Mouse (Mus musculus) splenic B cell, adult 2 months (primary cell): ENCODE measurements around the gene Ptgr1.

Experiments
- DNase-seq: peaks from one replicate; pipeline ENCODE4 v3.0.0-alpha.2; 2011; ENCODE audit warnings: low read depth, low spot score
- H3K27me3 ChIP-seq: 2 replicates; pipeline ENCODE4 v1.6.1; 2012; ENCODE audit warnings: mild to moderate bottlenecking, low read length, moderate library complexity, mixed read lengths; ENCODE audit not compliant: control insufficient read depth, poor library complexity, insufficient read depth, severe bottlenecking
- H3K36me3 ChIP-seq: 2 replicates; pipeline ENCODE4 v1.6.1; 2012; ENCODE audit warnings: mild to moderate bottlenecking, low read length, moderate library complexity, mixed read lengths; ENCODE audit not compliant: control insufficient read depth, poor library complexity, insufficient read depth, severe bottlenecking

The Ptgr1 gene

DNA sequence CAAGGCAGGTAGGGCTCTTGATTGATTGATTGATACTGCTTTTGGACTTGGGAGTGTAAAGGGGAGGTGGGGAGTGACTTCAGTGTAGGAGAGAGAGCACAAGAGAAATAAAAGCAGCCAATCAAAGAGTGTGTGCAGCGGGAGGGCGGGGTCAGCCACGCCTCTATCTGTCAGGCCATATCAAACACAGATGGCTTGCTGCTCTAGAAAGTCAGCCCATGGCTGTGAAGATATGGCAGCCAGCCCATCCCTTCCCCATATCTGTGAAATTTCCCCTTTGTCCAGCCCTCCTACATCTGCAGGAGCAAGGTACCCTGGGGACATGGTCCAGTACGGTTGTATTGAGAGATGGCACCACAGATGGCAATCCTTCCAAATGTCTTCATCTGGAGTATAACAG is 16.2 kb downstream of the Ptgr1 start:
- H3K36me3 ChIP-seq = no peaks in the 10 kb centered on the region
- no peaks in the 10 kb centered on the region for H3K27me3 ChIP-seq
- DNase-seq = no peak

- H3K36me3 ChIP-seq = no peaks in the 10 kb centered on the region
- no peaks in the 10 kb centered on the region for H3K27me3 ChIP-seq
- no peak for DNase-seq
Measured at GRCm38 (mm10) chr4:58965136-58965535, 21.8 kb downstream of the Ptgr1 start.

GRCm38 (mm10) chr4:58963271-58963670 is 23.6 kb downstream of the Ptgr1 start:
- DNase-seq = no peak
- no peaks in the 10 kb centered on the region for H3K27me3 ChIP-seq
- no peaks in the 10 kb centered on the region for H3K36me3 ChIP-seq

DNA sequence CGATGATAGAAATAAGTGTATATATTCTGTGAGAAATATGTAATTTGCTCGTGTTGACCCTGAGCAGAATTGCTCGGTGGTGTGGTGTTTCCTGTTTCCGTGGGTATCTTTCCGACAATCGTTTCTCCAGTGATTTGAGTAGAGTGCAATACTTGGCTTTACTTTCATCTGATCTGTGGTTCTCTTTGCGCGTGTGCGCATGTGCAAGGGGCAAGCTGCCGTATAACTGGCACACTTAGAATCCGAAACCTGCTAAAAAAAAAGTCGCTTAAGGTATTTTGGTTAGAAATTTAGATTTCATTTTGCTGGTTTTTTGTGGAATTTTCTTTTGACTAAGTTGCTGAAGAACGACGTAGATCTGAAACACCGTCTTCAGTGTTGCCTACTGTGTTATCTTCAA is 25.2 kb downstream of the Ptgr1 start:
- Histone ChIP-seq H3K36me3 (no peaks in the 10 kb centered on the region), H3K27me3 (no peaks in the 10 kb centered on the region)
- no peak for DNase-seq

- DNase-seq = no peak
- no peaks in the 10 kb centered on the region for H3K27me3 ChIP-seq
- no peaks in the 10 kb centered on the region for H3K36me3 ChIP-seq
Measured at GRCm38 (mm10) chr4:58952630-58953029, 34.3 kb downstream of the Ptgr1 start.

- no peak for DNase-seq
- Histone ChIP-seq H3K36me3 (no peaks in the 10 kb centered on the region), H3K27me3 (no peaks in the 10 kb centered on the region)
Measured at GRCm38 (mm10) chr4:58948391-58948790, 38.5 kb downstream of the Ptgr1 start.

DNA sequence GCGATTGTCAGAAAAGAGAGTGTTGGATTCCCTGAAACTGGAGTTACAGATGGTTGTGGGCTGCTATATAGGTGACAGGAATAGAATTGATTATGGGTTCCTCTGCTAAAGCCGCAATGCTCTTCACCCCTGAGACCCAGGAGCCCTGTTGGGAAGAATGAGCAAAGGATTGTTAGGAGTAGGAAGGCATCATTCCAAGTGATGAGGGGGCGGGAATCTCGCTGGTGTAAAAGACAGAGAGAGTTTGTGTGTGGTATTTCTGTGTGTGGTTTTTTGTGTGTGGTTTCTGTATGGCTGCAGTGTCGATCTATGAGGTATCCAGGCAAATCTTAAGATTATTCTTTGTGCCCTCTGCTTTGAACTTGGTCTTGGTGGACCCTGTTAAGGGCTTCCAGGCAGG is 42.2 kb downstream of the Ptgr1 start:
- DNase-seq = no peak
- Histone ChIP-seq H3K27me3 (no peaks in the 10 kb centered on the region), H3K36me3 (no peaks in the 10 kb centered on the region)

DNA sequence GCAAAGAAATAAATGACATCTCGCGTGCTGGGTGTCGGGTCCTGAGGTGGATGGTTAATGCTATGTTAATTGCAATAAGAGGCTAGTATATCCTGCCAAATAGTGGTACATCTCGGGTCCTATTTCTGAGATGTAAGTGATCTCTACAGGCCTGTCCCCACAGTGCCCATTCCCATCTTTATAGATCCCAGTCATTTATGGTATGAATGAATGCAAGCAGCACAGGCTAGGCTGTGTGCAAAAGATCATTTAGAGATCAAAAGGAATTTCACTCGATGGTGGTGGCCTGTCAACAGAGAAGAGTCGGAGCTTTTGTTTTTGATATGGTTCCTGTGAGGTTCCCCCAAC is 42.7 kb downstream of the Ptgr1 start:
- no peaks in the 10 kb centered on the region for H3K27me3 ChIP-seq
- DNase-seq = no peak
- no peaks in the 10 kb centered on the region for H3K36me3 ChIP-seq

- peak; percentile 69 for DNase-seq
- Histone ChIP-seq H3K36me3 (no peaks in the 10 kb centered on the region), H3K27me3 (no peaks in the 10 kb centered on the region)
Measured at GRCm38 (mm10) chr4:58943420-58944205, 43.3 kb downstream of the Ptgr1 start, which contains the start of gene Zkscan16. Zkscan16 (plus strand) TSS chr4:58943628.

DNA sequence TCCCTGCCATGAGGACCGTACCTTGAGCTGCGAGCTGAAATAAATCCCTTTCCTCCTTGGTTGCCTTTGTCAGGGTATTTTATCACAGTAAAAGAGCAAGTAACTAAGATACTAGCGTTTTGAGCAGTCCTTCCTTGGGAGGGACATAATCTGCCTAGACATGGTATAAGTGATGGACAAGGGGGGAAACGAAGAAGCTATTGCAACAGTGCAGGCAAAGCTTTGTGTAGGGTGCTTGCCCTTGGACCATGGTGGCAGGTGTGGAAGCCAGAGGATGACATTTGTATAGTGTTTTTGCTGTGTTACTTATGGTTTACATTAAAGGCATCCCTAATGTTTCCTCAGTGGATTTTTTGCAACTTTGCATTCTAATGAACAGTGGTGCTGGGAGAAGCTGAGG is 44.0 kb downstream of the Ptgr1 start:
- no peak for DNase-seq
- Histone ChIP-seq H3K36me3 (no peaks in the 10 kb centered on the region), H3K27me3 (no peaks in the 10 kb centered on the region)

DNA sequence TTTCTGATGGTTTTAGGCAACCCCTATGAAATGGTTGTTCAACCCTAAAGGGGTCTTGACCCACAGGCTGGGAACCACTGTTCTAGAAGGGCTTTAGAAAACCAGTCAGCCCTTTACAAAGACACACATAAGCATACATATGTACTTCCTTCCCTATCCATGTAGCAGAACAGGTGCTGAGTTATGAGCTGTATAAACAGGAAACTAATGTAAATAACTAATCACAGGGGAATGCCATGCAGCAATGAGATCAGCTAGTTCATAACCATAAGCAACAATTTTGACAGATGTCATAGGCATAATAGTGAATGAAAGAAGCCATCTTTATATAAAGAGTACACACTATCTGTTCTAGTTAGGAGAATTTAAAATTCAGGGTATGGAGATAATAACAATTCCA is 45.3 kb downstream of the Ptgr1 start:
- Histone ChIP-seq H3K27me3 (no peaks in the 10 kb centered on the region), H3K36me3 (no peaks in the 10 kb centered on the region)
- peak; percentile 68 for DNase-seq

DNA sequence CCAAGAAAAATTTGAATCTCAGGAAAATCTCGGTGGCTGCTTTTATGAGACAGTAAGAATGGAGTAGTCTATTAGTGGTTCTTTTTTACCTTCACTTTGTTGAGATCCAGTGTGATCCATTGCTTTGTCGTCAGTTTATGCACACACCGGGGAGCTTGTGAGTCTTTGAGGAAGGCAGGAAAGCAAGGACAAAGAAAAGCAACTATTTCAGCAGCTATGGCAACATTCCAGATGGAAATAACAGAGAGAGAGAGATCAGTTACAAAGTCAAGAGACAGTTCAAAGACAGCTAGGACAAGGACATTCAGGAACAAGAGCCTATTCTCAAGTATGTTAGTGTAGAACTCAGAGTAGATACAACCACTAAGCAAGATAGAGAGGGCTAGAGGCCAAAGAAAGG is 51.1 kb downstream of the Ptgr1 start:
- H3K36me3 ChIP-seq = no peaks in the 10 kb centered on the region
- H3K27me3 ChIP-seq = no peaks in the 10 kb centered on the region
- no peak for DNase-seq

DNA sequence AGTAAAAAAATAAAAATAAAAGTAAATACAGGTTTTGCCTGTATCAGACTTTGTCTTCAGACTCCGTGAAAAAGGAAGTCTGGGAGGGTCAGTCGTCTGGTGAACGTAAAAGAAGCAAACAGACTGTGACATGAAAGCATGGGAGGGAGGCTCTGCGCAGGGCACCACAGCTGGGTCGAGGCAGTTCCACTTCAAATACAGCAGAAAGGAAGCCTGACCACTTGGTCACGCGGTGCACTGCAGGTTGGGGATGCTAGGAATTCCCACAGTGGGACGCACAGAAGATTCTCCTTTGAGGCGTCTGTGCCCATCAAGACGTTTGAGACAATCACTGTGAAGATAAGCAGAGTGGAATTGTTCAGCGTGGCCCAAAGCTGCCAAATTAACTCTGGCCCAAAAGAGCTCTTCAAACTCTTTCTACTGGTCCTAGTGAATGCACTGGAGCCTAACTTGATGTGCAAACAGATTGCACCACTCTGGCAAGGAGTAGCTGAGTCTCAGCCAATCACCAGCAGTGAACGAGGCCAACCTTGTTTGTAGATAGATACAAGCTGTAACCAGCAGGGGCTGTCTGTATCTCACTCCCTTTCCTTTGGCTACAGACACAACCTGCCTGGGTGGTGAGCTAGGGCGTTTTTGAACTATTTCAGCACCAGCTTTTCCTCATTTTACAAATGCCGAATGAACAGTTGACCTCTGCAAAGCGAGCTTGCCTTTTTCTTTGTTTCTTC is 52.0 kb downstream of the Ptgr1 start:
- peak; percentile 73 for DNase-seq
- no peaks in the 10 kb centered on the region for H3K36me3 ChIP-seq
- no peaks in the 10 kb centered on the region for H3K27me3 ChIP-seq

GRCm38 (mm10) chr4:58934308-58934707 is 52.6 kb downstream of the Ptgr1 start:
- no peak for DNase-seq
- Histone ChIP-seq H3K27me3 (no peaks in the 10 kb centered on the region), H3K36me3 (no peaks in the 10 kb centered on the region)

GRCm38 (mm10) chr4:58932541-58932940 is 54.4 kb downstream of the Ptgr1 start:
- H3K27me3 ChIP-seq = no peaks in the 10 kb centered on the region
- no peak for DNase-seq
- no peaks in the 10 kb centered on the region for H3K36me3 ChIP-seq
